Mouse (Mus musculus): ENCODE measurements at regions not wholly inside any gene's neighbourhood (a gene's known extent, or its start where the extent isn't known, plus 50 kb on each side); places are given as distances from the start of the nearest gene placed in this dataset.

DNA sequence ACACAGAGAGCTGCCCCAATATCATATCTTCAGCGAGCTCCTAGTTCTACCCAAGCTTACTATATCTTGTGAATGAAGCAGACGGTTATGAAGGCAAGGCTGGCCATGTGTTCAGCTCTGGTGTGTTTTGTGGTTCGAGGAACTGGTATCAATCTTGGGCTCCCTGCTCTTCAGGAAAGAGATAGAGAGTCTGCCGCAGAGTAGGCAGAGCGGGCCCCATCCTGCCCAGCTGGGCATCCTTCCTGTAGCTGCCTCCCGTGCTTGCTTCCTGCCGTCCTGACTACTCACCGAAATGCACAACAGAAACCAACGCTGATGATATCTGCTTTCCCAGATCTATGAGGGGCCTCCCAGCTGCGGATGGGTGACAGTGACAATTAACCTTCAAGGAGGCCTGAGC is 60.3 kb downstream of the Snrpe start:
- ATAC-seq (ENCODE audit: poor library complexity, severe bottlenecking): no peak

DNA sequence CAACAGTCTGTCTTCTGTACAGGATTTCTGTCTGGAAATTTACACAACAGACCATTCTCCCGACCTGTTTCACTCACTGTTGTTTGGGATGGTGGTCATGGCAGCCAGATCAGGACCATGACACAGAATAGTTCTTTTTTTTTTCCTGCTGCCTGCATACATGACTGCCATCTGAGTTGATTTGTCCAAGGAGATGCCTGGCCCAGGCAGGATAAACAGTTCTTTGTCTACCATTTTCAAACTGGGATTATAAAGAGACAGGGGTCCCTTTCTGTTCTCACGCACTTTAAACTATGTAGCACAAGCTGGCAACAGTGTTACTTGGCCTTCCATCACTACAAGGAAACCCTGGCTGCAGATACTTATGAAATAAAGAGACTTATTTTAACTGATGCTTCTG is 61.1 kb downstream of the Snrpe start:
- no peak for ATAC-seq (ENCODE audit: poor library complexity, severe bottlenecking)

DNA sequence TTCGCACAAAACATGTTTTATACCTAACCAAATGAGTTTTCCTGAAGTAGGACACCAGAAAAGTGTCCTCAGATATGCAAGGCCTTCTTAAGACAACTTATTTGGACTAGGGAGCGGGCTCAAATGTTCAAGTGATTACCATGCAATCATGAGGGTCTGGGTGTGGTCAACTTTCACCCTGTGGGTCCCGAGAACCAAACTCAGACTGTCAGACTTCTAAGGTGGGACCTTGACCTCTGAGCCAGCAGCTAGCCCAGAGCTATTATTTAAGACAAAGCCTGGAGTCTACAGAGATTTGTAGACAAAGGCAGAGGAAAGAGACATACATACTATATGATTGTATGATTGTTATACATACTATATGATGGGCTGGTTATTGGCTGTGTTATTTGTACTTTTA is 62.5 kb downstream of the Snrpe start:
- ATAC-seq (ENCODE audit: poor library complexity, severe bottlenecking): no peak

DNA sequence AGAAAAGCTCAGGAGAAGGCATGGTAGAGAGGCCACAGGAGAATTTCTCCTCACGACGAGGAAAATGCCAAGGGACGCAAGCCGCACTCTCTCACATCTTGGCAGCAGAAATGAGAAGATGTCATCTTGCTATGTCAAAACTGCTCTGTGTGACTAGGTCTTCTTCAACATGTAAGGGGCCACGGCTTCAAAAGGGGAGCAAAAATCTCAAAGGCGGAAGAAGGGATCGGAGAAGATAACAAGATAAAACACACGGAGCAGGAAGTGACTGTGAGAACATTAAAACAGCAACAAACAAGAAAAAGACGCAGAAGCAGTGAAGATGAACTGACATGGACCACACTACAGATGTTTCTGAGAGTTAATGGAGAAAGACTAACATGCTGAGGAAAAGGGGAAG is 65.1 kb downstream of the Snrpe start:
- ATAC-seq (ENCODE audit: poor library complexity, severe bottlenecking): no peak

DNA sequence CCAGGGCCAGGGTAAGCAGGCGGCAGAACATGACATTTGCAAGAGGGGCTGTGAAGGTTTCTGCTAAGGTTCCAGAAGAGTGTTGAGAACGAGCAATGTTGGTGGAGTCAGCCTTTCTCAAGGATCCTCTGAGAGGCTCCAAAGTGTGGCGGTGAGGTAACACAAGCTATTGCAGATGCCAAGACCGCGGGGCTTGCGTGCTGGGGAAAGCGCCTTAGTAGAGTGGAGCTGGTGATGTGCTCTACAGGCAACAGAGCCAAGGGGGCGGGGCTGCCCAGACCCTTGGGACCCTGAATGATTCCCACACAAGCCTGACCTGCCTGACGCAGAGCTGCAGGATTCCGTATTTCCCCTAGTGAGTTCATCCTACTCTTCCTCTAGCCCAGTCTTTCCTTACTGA is 66.3 kb downstream of the Snrpe start:
- no peak for ATAC-seq (ENCODE audit: poor library complexity, severe bottlenecking)

DNA sequence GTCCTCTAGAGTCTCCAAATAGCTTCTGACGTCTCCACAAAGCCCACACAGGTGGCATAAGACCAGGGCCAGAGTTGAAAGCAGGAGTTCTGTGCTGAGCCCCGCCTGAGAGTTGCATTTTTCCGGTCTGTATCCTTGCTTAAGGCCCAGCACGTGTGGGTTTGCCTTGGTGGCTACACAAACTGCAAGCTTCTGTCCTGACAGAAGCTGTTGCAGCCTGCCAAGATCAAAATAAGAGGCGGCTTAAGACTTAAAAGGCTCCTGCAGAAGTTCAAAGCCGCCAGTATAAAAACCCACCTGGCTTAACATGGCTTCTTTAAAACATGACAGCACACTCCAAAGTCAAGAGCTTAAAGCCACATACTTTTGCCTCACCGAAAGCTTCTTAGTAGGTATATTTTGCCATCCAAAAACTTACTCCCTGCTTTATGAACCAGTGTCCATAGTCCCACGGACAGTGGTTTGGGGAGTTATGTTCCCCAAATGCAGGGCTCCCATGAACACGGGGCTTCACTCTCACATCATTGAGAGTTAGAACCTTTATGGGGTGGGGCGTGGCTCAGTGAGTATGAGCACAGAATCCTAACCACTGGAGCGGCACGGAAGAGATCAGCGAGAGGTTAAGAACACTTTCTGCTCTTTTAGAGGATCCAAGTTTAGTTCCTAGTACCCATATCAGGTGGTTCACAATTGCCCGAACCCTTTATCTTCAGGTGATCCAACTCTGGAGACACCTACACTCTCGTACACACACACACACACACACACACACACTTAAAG is 67.9 kb downstream of the Snrpe start:
- ATAC-seq (ENCODE audit: poor library complexity, severe bottlenecking): no peak

DNA sequence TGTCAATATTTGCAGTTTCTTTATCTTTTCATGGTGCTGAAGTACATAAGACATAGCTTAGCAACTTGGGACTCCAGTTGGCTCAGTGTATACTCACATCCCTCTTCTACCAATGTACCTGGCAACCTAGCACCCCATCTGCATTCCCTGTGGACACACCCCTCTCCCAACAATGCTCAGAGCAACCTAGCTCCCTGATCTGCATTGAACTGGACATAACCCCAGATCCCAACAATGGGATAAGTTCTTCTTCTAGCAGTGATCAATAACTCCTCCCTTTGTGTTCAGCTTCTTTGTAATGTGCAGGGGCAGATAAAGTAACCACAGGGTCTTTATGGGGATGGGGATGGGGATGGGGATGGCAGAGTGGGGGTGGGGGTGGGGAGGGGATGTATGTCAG is 79.4 kb downstream of the Snrpe start:
- no peak for ATAC-seq (ENCODE audit: poor library complexity, severe bottlenecking)

DNA sequence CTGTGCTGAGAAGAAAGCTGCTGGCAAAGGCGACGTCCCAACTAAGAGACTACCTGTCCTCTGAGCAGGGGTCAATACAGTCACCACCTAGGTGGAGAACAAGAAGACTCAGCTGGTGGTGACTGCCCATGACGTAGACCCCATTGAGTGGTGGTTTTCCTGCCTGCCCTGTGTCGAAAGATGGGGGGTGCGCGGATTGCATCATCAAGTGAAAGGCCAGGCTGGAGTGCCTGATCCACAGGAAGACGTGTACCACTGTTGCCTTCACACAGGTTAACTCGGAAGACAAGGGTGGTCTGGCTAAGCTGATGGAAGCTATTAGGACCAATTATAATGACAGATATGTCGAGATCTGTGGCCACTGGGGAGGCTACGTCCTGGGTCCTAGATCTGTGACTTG is 80.3 kb downstream of the Snrpe start:
- no peak for ATAC-seq (ENCODE audit: poor library complexity, severe bottlenecking)

DNA sequence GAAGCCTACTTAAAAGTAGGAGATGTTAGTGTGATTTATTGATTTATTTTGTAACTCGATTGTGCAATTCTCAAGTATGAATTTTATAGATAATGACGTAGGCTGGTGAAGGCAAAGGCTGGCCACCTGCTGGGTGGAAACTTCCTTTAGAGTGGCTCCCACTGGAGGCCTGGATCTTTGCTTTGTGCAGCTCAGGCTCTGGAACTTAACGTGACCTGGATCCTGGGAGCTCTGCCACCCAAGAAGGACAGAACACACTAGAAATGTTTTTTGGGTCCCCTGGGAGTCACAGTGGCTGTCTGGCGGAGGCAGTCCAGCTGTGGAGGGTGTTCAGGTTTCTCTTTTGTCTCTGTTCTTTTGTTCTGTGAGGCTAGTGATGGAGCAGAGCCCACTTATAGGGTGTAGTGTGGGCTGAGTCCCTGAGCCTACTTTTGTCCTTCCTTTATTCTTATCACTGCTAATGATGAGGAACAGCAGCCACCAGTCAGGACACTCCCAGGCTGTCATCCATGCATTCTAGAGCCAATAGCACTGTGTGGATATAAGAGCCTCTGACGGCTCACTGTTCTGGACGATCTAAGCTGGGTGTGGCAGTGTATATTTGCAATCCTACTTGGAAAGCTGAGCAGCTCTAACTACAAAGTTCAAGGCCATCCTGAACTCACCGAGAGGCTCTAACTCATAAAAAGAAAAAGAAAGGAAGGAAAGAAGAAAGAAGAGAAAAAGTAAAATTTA is 82.3 kb downstream of the Snrpe start:
- no peak for ATAC-seq (ENCODE audit: poor library complexity, severe bottlenecking)

DNA sequence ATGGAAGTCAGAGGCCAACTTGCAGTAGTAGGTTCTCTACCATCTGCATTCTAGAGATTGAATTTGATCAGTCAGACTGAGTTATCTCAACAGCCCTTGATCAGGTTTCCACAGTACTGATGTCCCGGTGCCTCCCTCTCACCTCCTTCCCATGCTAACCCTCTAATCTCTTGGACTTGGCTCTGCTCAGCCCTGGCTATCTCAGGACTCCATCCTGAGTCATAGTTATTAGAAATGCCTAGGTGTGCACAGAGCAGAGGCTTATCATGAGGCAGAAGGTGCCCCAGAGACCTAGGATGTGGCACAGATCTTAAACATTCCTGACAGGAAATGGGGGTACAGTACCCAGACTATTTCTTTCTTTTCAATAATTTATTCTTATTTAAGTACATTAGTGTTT is 87.3 kb downstream of the Snrpe start:
- ATAC-seq (ENCODE audit: poor library complexity, severe bottlenecking): no peak

DNA sequence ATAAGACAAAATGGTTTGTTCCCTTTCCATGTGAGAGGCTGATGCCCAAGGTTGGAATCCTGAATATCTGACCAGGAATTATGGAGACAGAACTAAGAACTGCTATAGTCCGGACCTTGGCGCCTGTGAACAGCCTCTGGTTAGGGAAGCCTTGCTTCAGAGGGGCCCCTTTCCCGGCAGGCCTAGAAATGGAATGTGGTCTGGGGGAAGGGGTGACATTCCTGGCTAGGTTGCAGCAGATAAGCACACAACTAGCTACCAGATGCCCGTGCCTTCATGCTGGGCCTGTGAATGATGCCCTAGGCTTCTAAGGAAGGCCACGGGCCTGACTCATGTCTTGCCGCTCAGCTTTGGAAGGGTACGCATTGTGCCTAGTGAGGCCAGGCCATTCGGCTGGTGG is 89.4 kb downstream of the Snrpe start:
- no peak for ATAC-seq (ENCODE audit: poor library complexity, severe bottlenecking)

DNA sequence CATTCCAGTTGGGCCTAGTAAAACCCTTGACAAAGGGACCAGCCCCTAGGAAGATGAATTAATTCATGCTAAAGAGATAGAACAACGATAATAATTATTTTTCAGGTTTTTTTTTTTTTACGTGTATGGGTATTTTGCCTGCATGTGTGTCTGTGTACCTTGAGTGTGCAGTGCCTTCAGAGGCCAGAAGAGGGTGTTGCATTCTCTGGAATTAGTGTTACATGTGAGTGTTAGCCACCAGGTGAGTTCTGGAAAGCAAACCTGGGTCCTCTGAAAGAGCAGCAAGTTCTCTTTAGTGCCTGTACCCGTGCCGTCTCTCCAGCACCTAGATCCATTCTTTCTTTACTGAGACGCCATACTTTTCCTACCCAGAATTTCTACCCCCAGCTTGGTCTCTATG is 92.8 kb upstream of the Sox13 start:
- no peak for ATAC-seq (ENCODE audit: poor library complexity, severe bottlenecking)

DNA sequence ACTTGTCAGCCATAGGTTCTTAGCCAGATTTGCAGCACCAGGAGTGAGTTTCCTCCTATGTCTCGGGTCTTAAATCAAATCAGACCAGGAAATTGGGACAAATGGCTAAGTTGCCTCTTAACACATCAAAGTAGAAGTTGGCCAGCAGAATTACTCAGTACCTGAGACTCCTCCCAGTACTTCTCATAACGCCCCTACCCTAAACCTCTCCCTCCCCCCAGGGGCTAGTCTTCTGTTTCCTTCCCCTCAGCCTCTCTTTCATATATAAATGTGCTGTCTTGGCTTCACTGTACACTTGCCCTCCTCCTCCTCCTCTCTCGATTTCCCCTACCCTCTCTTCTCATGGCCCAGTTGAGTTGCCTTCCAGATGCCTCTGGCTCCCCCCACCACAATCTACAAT is 79.9 kb upstream of the Sox13 start:
- ATAC-seq (ENCODE audit: poor library complexity, severe bottlenecking): no peak

DNA sequence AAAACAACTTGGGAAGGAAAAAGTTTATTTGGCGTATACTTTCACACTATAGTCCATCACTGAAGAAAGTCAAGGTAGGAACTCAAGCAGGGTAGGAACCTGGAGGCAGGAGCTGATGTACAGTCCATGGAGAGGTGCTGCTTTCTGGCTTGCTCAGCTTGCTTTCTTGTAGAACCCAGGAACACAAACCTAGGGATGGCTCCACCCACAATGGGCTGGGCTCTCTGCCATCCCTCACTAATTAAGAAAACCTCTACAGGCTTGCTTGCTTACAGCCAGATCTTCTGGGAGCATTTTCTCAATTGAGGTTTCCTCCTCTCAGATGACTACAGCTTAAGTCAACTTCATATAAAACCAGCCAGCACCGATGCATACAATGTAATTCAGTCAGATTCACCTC is 79.2 kb upstream of the Sox13 start:
- ATAC-seq (ENCODE audit: poor library complexity, severe bottlenecking): no peak

DNA sequence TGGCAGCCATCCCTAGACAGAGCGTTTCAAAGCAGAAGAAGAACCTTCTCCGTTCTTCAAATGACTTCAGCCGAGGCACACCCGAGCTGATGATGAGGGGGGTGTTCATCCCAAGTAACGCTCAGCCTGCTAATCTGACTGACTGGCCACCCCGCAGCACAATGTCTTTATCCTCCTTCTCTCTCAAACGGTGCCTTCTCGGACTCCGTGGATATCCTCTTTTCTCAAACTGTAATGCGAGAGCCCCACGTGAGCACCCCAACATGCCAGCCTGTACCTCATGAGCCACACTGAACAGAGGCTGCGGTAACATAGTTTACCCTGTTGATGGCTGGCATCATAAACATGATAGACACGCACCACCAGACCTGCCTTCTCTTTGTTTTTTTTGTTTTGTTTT is 76.8 kb upstream of the Sox13 start:
- ATAC-seq (ENCODE audit: poor library complexity, severe bottlenecking): no peak

DNA sequence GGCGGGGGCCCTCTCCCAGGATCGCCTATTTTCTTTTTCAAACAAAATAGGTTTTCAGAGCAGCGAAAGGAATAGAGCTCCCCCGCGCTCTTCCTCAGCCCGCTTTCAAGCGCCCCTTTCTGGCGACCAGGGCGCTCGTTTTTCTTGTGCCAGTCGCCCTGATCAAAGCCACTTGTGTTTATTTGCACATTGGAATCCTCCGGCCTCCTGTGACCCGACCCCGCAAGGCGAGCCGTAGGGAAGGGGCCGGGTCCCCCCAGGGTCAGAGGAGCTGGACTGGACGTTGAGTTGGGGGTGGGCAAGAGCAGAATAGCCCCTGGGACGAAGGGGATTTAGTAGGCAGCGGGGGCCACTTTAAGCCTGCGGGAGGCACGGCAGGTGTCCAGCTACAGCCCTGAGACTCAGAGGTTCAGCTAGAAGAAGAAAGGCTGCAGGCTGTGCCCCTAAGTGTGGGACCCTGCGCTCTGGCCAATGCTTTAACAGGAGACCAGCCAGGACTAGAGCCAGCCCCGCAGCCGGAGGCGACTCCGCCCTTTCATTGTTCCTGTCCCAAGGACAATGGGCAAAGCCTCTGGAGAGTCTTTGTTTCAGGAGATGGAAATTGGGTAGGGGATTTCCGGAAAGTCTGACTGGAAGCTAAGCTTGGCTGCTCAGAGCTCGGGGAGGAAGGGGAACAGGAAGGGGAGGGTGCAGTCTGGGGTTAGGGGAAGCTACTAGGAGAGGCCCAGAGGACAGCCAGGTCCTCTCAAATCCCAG is 69.0 kb upstream of the Sox13 start:
- peak; percentile 84 for ATAC-seq (ENCODE audit: poor library complexity, severe bottlenecking)

DNA sequence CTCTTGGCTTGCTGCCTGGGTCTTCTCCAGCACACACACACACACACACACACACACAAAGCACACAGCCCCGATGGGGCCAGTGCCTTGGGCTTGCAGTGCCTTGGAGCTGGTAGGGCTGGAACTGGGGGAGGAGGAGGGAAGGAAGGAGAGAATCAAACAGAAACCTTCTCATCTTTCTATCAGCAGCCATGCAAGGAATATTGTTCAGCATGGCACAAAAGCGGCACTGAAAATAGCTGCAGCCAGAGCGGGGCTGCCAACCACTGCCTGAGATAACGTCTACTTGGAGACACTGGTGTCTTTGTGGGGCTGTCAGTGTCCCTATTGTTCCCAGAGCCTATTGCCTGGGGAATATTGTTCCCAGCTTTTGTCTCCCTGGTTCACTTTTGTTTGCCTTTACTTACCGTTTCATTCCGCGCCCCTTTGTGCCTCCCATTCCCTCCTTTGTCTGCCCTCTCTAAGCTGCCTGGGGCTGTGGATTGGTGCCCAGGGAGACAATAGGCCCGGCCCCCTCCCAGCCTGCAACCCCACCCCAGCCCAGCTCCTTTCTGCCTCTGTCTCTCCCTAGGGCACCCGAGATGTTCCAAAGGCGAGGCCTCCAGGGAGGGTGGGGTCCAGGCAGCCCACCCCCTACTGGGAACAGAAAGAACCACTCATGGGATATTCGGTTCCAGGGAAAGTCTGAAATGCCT is 68.3 kb upstream of the Sox13 start:
- ATAC-seq (ENCODE audit: poor library complexity, severe bottlenecking): no peak

DNA sequence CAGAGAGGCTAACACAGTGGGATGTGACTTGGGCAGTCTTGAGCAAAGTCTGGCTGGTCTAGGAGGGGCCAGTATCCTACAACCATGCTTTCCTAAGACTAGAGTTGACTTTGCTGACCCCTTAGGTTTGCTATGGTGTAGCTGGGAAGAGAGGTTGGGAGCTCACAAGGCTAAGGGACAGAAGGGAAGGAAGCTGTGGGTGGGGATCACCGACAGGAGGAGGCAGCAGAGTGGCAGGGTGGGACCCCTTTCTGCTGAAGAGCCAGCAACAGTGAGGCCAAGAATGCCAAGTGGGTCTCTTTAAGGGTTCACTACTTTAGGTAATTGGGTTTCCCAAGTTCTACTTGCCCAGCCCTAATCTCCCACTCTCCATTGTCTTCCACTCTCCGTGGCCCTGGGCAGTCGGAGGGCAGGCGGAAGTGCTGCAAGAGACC is 67.7 kb upstream of the Sox13 start:
- no peak for ATAC-seq (ENCODE audit: poor library complexity, severe bottlenecking)

DNA sequence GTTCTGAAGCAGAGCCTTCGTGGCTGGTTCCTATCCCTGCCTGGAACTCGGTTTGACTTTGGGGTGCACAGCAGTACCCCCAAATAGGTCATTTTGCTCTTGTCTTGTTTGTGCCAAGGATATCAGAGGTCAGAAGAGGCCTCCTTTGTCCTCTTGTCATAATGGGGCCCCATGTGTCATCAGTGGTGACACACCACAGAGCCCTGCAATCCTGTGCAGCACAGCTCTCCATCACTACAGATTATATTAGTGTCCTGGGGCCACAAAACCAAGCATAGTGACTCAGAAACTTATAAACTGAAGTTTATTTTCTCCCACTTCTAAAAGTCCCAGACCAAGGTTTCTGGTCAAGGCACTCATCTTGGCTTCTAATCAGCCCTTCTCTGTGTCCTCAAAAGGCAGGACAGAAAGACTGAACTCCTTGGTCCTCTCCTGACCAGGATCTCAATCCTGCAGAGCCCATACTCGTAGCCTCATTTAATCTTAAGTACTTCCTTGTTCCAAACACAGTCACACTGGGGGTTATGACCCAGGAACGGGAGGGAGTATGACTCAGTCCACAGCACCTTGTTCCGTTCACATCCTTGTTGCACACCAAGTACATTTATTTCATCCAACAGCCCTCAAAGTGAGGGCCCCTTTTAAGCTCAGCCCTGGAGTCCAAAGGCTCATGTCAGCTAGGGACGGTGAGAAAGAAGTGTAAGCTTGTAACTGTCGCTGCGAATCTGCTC is 63.2 kb upstream of the Sox13 start:
- ATAC-seq (ENCODE audit: poor library complexity, severe bottlenecking): no peak

DNA sequence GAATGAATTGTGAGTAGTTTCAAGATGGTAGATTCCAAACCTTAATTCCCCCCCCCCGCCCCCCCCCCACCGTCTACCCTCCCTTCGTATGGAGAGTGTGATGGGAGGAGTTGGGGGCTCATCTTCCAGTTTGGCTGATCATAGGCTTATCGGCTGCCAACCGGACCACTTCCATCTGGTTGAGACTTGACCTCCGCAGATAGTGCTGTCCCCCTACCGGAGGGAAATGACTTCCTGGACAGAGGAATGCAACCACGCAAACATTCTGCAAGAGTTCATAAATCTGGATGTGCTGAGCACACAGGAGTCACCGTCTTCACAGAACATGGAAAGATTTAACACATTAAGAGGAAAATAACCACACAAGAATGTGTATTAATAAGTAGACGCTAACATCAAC is 62.2 kb upstream of the Sox13 start:
- ATAC-seq (ENCODE audit: poor library complexity, severe bottlenecking): no peak

DNA sequence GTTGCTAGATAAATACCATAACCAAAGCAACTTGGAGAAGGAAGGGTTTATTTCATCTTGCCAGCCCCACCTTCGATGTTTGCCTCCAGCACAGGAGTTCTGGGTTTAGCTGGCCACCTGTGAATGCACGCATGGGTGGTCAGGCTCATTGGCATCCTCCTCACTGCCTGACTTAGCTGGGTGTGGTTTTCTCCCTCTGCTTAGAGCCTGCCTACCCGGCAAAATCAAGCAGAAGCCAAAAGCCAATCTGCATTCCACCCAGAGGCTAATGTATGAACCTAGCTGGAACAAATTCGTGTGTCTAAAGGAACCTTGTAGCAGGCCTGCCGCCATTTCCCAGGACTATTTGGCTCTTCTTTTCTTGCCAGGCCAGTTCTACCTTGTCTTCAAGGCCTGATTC is 58.7 kb upstream of the Sox13 start:
- ATAC-seq (ENCODE audit: poor library complexity, severe bottlenecking): no peak
